Mouse (Mus musculus) kidney, postnatal 10 days (tissue): ENCODE measurements at regions not wholly inside any gene's neighbourhood (a gene's known extent, or its start where the extent isn't known, plus 50 kb on each side); places are given as distances from the start of the nearest gene placed in this dataset.
A peak's percentile ranks its signal among the peaks of the same experiment; 100 is the strongest.

Experiments used
- DNase-seq: peaks from one replicate; pipeline ENCODE4 v3.0.0; 2021; ENCODE audit warnings: mixed read lengths

DNA sequence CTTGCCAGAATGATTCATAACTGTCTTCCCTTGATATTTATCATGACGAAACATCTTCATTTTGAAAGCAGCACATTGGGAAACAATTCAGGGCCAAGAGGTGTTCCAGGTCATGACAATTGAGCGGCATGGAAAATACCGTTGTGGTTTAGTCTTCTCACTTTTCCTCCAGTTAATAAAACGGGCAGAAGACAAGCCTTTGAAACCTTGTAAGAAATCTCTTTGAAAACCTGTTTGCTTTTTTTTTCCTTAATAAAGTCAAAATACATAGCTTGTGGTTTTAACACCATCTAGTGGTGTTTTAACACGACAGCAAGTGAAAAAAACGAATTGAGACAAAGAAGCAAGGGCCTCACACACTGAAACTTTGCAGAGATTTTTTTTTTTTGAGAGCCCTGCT is 1389.0 kb upstream of the Acvr2a start:
- no peak for DNase-seq

DNA sequence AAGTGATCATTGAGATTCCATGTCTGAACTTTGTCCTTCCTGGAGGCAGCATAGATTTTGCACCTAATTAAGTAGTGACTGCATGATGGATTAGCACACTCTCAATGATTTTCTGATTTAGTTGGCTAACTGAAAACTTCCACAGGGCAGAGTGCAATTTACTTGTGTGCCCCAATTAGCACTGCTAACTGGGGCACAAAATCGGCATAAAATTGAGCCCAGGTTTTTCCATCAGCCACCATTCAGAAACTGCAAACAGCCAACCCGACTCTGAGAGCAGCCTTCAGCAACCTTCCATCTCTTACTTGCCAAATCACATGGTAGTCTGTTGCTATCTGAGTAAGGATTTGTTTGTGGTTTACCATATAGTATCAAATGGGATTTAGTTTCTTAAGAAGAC is 1384.1 kb upstream of the Acvr2a start:
- DNase-seq: no peak

GRCm38 (mm10) chr2:47466043-47466442 is 1347.9 kb upstream of the Acvr2a start:
- peak; percentile 7 for DNase-seq

DNA sequence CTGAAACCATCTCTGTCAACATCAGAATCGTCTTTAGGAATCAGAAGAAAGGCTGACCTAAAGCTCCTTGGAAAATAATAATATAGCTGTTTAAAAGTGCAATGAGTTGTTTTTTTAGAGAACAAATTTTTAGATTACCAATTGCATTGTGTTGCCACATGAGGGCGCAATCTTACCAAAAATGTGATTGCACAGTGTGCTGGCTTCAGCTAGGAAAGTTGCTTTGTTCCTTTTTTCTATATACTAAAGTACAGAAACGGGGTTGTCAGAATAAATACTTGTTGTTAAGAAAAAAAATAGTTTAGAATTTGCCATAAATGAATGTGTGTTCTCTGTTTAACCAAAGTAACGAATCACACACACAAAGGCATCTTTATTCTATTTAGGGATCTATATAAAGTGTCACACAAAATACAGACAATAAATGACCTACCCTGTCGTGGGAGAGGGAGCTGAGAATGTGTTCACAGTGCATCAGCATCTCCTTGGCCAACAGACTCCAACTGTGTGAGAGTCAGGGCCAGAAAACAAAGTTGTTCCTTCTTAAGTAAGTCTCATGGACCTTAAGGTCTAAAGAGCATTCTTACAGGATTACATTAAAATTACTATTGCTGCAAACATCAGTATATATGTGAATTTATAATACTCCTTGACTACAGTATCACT is 1321.9 kb upstream of the Acvr2a start:
- peak; percentile 54 for DNase-seq
